Mouse (Mus musculus): Measurements from ENCODE around the gene Nhlrc3.

The Nhlrc3 gene

GRCm38 (mm10) chr3:53454561-53454960 is 8.6 kb downstream of the Nhlrc3 start:
- DNase-seq (ENCODE audit: low read depth, low spot score) = no peak

- DNase-seq (ENCODE audit: low read depth, low spot score) = no peak
Observed at GRCm38 (mm10) chr3:53454005-53454404, 9.1 kb downstream of the Nhlrc3 start.

GRCm38 (mm10) chr3:53453346-53453745 is 9.8 kb downstream of the Nhlrc3 start:
- no peak for DNase-seq (ENCODE audit: low read depth, low spot score)

- no peak for DNase-seq (ENCODE audit: low read depth, low spot score)
Observed at GRCm38 (mm10) chr3:53452351-53452750, 10.8 kb downstream of the Nhlrc3 start.

GRCm38 (mm10) chr3:53450666-53451065 is 12.5 kb downstream of the Nhlrc3 start:
- DNase-seq (ENCODE audit: low read depth, low spot score) = no peak

- DNase-seq (ENCODE audit: low read depth, low spot score) = peak; percentile 68
Observed at GRCm38 (mm10) chr3:53448208-53448607, 14.9 kb downstream of the Nhlrc3 start.

GRCm38 (mm10) chr3:53446801-53447200 is 16.3 kb downstream of the Nhlrc3 start:
- DNase-seq (ENCODE audit: low read depth, low spot score) = no peak

- no peak for DNase-seq (ENCODE audit: low read depth, low spot score)
Observed at GRCm38 (mm10) chr3:53445540-53445939, 17.6 kb downstream of the Nhlrc3 start.

- DNase-seq (ENCODE audit: low read depth, low spot score) = peak; percentile 77
Observed at GRCm38 (mm10) chr3:53436550-53436949, 26.6 kb downstream of the Nhlrc3 start.

GRCm38 (mm10) chr3:53434610-53435009 is 28.5 kb downstream of the Nhlrc3 start:
- DNase-seq (ENCODE audit: low read depth, low spot score) = peak; percentile 24

- no peak for DNase-seq (ENCODE audit: low read depth, low spot score)
Observed at GRCm38 (mm10) chr3:53423576-53423975, 39.6 kb downstream of the Nhlrc3 start.

GRCm38 (mm10) chr3:53422691-53423090 is 40.4 kb downstream of the Nhlrc3 start:
- DNase-seq (ENCODE audit: low read depth, low spot score) = no peak

- no peak for DNase-seq (ENCODE audit: low read depth, low spot score)
Observed at GRCm38 (mm10) chr3:53421656-53422055, 41.5 kb downstream of the Nhlrc3 start.

GRCm38 (mm10) chr3:53417701-53418100 is 45.4 kb downstream of the Nhlrc3 start:
- DNase-seq (ENCODE audit: low read depth, low spot score) = no peak

GRCm38 (mm10) chr3:53416036-53416506 is 47.1 kb downstream of the Nhlrc3 start:
- DNase-seq (ENCODE audit: low read depth, low spot score) = no peak

- DNase-seq (ENCODE audit: low read depth, low spot score) = no peak
Observed at GRCm38 (mm10) chr3:53413959-53414358, 49.2 kb downstream of the Nhlrc3 start.

GRCm38 (mm10) chr3:53413465-53413864 is 49.7 kb downstream of the Nhlrc3 start:
- no peak for DNase-seq (ENCODE audit: low read depth, low spot score)

- DNase-seq (ENCODE audit: low read depth, low spot score) = no peak
Observed at GRCm38 (mm10) chr3:53412259-53412658, 50.9 kb downstream of the Nhlrc3 start.

- no peak for DNase-seq (ENCODE audit: low read depth, low spot score)
Observed at GRCm38 (mm10) chr3:53410031-53410430, 53.1 kb downstream of the Nhlrc3 start.

- no peak for DNase-seq (ENCODE audit: low read depth, low spot score)
Observed at GRCm38 (mm10) chr3:53407145-53407544, 56.0 kb downstream of the Nhlrc3 start.

Measured in A20 (cell line).